Mouse (Mus musculus) neural tube, embryonic 14.5 days (tissue): ENCODE measurements around the gene Gba. TPM values are rescaled to one million over a fixed set of nuclear protein-coding genes. Genes with fewer than 3 reads are reported as not detected.
"Not testable (repeated sequence)": the region's sequence is repeated elsewhere in the genome, so short reads cannot be mapped to it uniquely, and the experiment has no call there.

Experiments used
- ATAC-seq: fragments of 200-750 bp; cut with Nextera tagmentation; 2 replicates; pipeline ENCODE4 v1.8.0; 2017; ENCODE audit warnings: low read depth, mild to moderate bottlenecking, moderate TSS enrichment, moderate library complexity
- H3K27ac ChIP-seq: fragments of 300-500 bp; sonication (generic); 2 replicates; pipeline ENCODE4 v1.5.1; 2014; ENCODE audit warnings: low read depth, mild to moderate bottlenecking, control low read depth, low read length, moderate library complexity, mixed read lengths
- H3K27me3 ChIP-seq: fragments of 300-500 bp; sonication (generic); 2 replicates; pipeline ENCODE4 v1.6.1; 2014; ENCODE audit warnings: low read length; ENCODE audit not compliant: control insufficient read depth, insufficient read depth
- H3K36me3 ChIP-seq: fragments of 300-500 bp; sonication (generic); 2 replicates; pipeline ENCODE4 v1.6.1; 2014; ENCODE audit warnings: low read length, mixed read lengths; ENCODE audit not compliant: control insufficient read depth, insufficient read depth
- H3K4me1 ChIP-seq: fragments of 300-500 bp; sonication (generic); 2 replicates; pipeline ENCODE4 v1.6.1; 2014; ENCODE audit warnings: low read length; ENCODE audit not compliant: control insufficient read depth, insufficient read depth
- H3K4me2 ChIP-seq: fragments of 300-500 bp; sonication (generic); 2 replicates; pipeline ENCODE4 v1.6.1; 2014; ENCODE audit warnings: mild to moderate bottlenecking, low read depth, low read length, control low read depth
- H3K4me3 ChIP-seq: fragments of 300-500 bp; sonication (generic); 2 replicates; pipeline ENCODE4 v1.5.1; 2014; ENCODE audit warnings: low read depth, low read length, control low read depth, mixed read lengths
- H3K9ac ChIP-seq: fragments of 300-500 bp; sonication (generic); replicated peaks from 2 replicates; pipeline ENCODE4 v1.6.1; 2014; ENCODE audit warnings: low read depth, mild to moderate bottlenecking, control low read depth, low read length, mixed read lengths
- H3K9me3 ChIP-seq: fragments of 300-500 bp; sonication (generic); 2 replicates; pipeline ENCODE4 v1.6.1; 2016; ENCODE audit warnings: low read length; ENCODE audit not compliant: control insufficient read depth
- WGBS: fragments of 180-500 bp; shearing (Covaris S2); extraction: QIAGEN DNeasy Blood & Tissue Kit; methylation state at CpG from one replicate; pipeline ENCODE4 v1.1.7; 2014; 5-methylcytosine and 5-hydroxymethylcytosine counted together
- polyA plus RNA-seq: library from polyadenylated mRNA; unstranded; fragments of >200 nt; fragmentation: Nextera tagmentation; extraction: Ambion mirVana; gene quantifications from 2 replicates; pipeline ENCODE4 v1.2.1, GENCODE M21; 2014

Gba gene
- polyA plus RNA-seq, 1 experiment from 2014 or later: 41.5 TPM

GRCm38 (mm10) chr3:89216407-89216806 lies 13.7 kb downstream of the Gba start:
- ATAC-seq, H3K4me2 ChIP-seq, H3K9me3 ChIP-seq, H3K36me3 ChIP-seq, H3K9ac ChIP-seq, H3K27me3 ChIP-seq, H3K4me3 ChIP-seq: not testable (repeated sequence)
- Histone ChIP-seq H3K27ac (0 out of 2 replicates have a peak overlapping the region, but pooled peaks have one; percentile 95), H3K4me1 (peaks cover 19% of the 10 kb centered on the region)
- 77% methylated on average over 7 of the region's 7 CpGs for WGBS

- H3K4me1 ChIP-seq: peaks cover 12% of the 10 kb centered on the region; the same call in 1 of the 2 replicates
- no peak overlapping the region for H3K9ac ChIP-seq
- WGBS: 83% methylated on average over 1 of the region's 1 CpGs
- no peak for ATAC-seq
- no peaks in the 10 kb centered on the region for H3K9me3 ChIP-seq
- H3K36me3 ChIP-seq: no peaks in the 10 kb centered on the region
- no peak overlapping the region for H3K27ac ChIP-seq
- H3K4me3 ChIP-seq: no peak overlapping the region
- H3K27me3 ChIP-seq: peaks cover 3% of the 10 kb centered on the region; the same call in 1 of the 2 replicates
- no peak overlapping the region for H3K4me2 ChIP-seq
Observed at GRCm38 (mm10) chr3:89218271-89218670, 15.5 kb downstream of the Gba start.

GRCm38 (mm10) chr3:89219546-89219945 lies 16.8 kb downstream of the Gba start:
- no peak overlapping the region for H3K9ac ChIP-seq
- no peaks in the 10 kb centered on the region for H3K36me3 ChIP-seq
- no peaks in the 10 kb centered on the region for H3K9me3 ChIP-seq
- H3K4me1 ChIP-seq: peaks cover 15% of the 10 kb centered on the region; the same call in 1 of the 2 replicates
- H3K4me3 ChIP-seq: no peak overlapping the region
- H3K27ac ChIP-seq: no peak overlapping the region
- H3K4me2 ChIP-seq: no peak overlapping the region
- no peaks in the 10 kb centered on the region for H3K27me3 ChIP-seq
- no peak for ATAC-seq
- WGBS: 54% methylated on average over 8 of the region's 8 CpGs

GRCm38 (mm10) chr3:89221167-89221566 lies 18.4 kb downstream of the Gba start:
- H3K9ac ChIP-seq: no peak overlapping the region
- H3K27ac ChIP-seq: no peak overlapping the region
- no peak overlapping the region for H3K4me3 ChIP-seq
- H3K4me2 ChIP-seq: no peak overlapping the region
- peaks cover 15% of the 10 kb centered on the region for H3K4me1 ChIP-seq
- H3K27me3 ChIP-seq: no peaks in the 10 kb centered on the region
- H3K36me3 ChIP-seq: no peaks in the 10 kb centered on the region
- ATAC-seq: no peak
- H3K9me3 ChIP-seq: no peaks in the 10 kb centered on the region
- 67% methylated on average over 5 of the region's 5 CpGs for WGBS

GRCm38 (mm10) chr3:89224796-89225195 lies 22.1 kb downstream of the Gba start:
- WGBS: 38% methylated on average over 11 of the region's 11 CpGs
- Histone ChIP-seq H3K4me3 (peak overlapping the region; percentile 40), H3K27ac (peak overlapping the region; percentile 83), H3K27me3 (no peaks in the 10 kb centered on the region), H3K9ac (peak overlapping the region; percentile 63), H3K4me1 (peaks cover 32% of the 10 kb centered on the region), H3K4me2 (peak overlapping the region; percentile 57), H3K36me3 (no peaks in the 10 kb centered on the region), H3K9me3 (no peaks in the 10 kb centered on the region)
- no peak for ATAC-seq

- Histone ChIP-seq H3K4me1 (peaks cover 32% of the 10 kb centered on the region), H3K4me2 (peak overlapping the region; percentile 57), H3K36me3 (no peaks in the 10 kb centered on the region), H3K27ac (peak overlapping the region; percentile 83), H3K4me3 (peak overlapping the region; percentile 40), H3K27me3 (no peaks in the 10 kb centered on the region), H3K9ac (peak overlapping the region; percentile 63), H3K9me3 (no peaks in the 10 kb centered on the region)
- ATAC-seq: no peak
- WGBS: 24% methylated on average over 12 of the region's 12 CpGs
Observed at GRCm38 (mm10) chr3:89225321-89225815, 22.6 kb downstream of the Gba start.

GRCm38 (mm10) chr3:89225918-89226317 lies 23.2 kb downstream of the Gba start:
- H3K4me1 ChIP-seq: peaks cover 32% of the 10 kb centered on the region
- H3K9ac ChIP-seq: peak overlapping the region; percentile 63
- peak overlapping the region; percentile 83 for H3K27ac ChIP-seq
- H3K36me3 ChIP-seq: no peaks in the 10 kb centered on the region
- H3K4me3 ChIP-seq: peak overlapping the region; percentile 40
- ATAC-seq: peak; percentile 41; the same call in 1 of the 2 replicates
- H3K9me3 ChIP-seq: no peaks in the 10 kb centered on the region
- no peaks in the 10 kb centered on the region for H3K27me3 ChIP-seq
- peak overlapping the region; percentile 57 for H3K4me2 ChIP-seq
- WGBS: 4% methylated on average over 4 of the region's 4 CpGs

GRCm38 (mm10) chr3:89226361-89226760 lies 23.6 kb downstream of the Gba start:
- no peak for ATAC-seq
- Histone ChIP-seq H3K27ac (peak overlapping the region; percentile 83), H3K4me2 (peak overlapping the region; percentile 57), H3K4me1 (peaks cover 32% of the 10 kb centered on the region), H3K27me3 (no peaks in the 10 kb centered on the region), H3K4me3 (peak overlapping the region; percentile 40), H3K9me3 (no peaks in the 10 kb centered on the region), H3K36me3 (no peaks in the 10 kb centered on the region), H3K9ac (peak overlapping the region; percentile 63)
- WGBS: 4% methylated on average over 11 of the region's 11 CpGs

- peak; percentile 5 for ATAC-seq
- Histone ChIP-seq H3K27me3 (no peaks in the 10 kb centered on the region), H3K4me2 (peak within 1 kb of the TSS; percentile 57), H3K36me3 (no peaks in the 10 kb centered on the region), H3K27ac (peak within 1 kb of the TSS; percentile 83), H3K4me3 (peak within 1 kb of the TSS; percentile 40), H3K4me1 (peaks cover 32% of the 10 kb centered on the region), H3K9ac (peak within 1 kb of the TSS; percentile 63), H3K9me3 (no peaks in the 10 kb centered on the region)
- WGBS: 2% methylated on average over 21 of the region's 21 CpGs
Observed at GRCm38 (mm10) chr3:89226900-89227299, 24.2 kb downstream of the Gba start, which contains the start of gene Mtx1. TSS of gene Mtx1 (minus strand) at chr3:89227088.
